Mouse (Mus musculus): ENCODE data around the gene Eepd1. TPM values are rescaled to one million over a fixed set of nuclear protein-coding genes. Genes with fewer than 3 reads are reported as not detected.

The Eepd1 gene
- polyA plus RNA-seq, 1 experiment: 9.0 TPM

DNA sequence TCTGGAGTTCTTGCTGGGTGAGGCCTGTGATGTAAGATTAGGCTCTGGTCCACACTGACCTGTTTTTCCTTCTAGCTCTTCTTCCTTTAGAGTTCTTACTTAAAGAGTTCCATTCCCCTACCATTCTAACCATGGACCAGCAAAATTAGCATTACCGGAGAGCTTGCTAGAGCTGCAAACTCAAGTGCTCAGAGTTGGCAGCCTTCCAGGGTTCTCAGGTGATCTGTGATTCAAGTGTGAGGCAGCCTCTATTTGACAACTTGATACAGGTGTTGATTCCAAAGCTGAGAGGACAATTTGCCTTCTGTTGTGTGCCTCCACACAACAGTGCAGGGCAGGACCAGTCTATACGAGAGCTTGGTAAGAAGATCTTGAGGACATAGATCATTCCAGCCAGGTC lies 31.7 kb downstream of the Eepd1 start:
- TF ChIP-seq CTCF (IDR thresholded peaks at IDR 0.05; ENCODE audit: control insufficient read depth, insufficient read depth, low read length) (no peak), POLR2A (IDR thresholded peaks at IDR 0.05; ENCODE audit: borderline replicate concordance, control insufficient read depth, low read depth, low read length) (no peak)
- WGBS: 87% methylated on average over 2 of the region's 2 CpGs
- no peak overlapping the region for H3K27ac ChIP-seq (ENCODE audit: control insufficient read depth, insufficient read depth, low read depth, low read length, poor library complexity)
- no peaks in the 10 kb centered on the region; the same call in 1 of the 2 replicates for H3K4me1 ChIP-seq (ENCODE audit: control insufficient read depth, insufficient read depth, low read length)
- H3K4me3 ChIP-seq (replicated peaks; ENCODE audit: control insufficient read depth, low read depth, low read length): no peak overlapping the region

- Histone ChIP-seq H3K4me3 (replicated peaks; ENCODE audit: control insufficient read depth, low read depth, low read length) (no peak overlapping the region), H3K27ac (ENCODE audit: control insufficient read depth, insufficient read depth, low read depth, low read length, poor library complexity) (no peak overlapping the region), H3K4me1 (ENCODE audit: control insufficient read depth, insufficient read depth, low read length) (no peaks in the 10 kb centered on the region; the same call in 1 of the 2 replicates)
- WGBS: 74% methylated on average over 3 of the region's 3 CpGs
- TF ChIP-seq CTCF (IDR thresholded peaks at IDR 0.05; ENCODE audit: control insufficient read depth, insufficient read depth, low read length): no peak
- no peak for TF ChIP-seq POLR2A (IDR thresholded peaks at IDR 0.05; ENCODE audit: borderline replicate concordance, control insufficient read depth, low read depth, low read length)
Measured at GRCm38 (mm10) chr9:25513556-25513955, 32.2 kb downstream of the Eepd1 start.

- WGBS: 74% methylated on average over 7 of the region's 7 CpGs
- Histone ChIP-seq H3K27ac (ENCODE audit: control insufficient read depth, insufficient read depth, low read depth, low read length, poor library complexity) (no peak overlapping the region), H3K4me3 (replicated peaks; ENCODE audit: control insufficient read depth, low read depth, low read length) (no peak overlapping the region), H3K4me1 (ENCODE audit: control insufficient read depth, insufficient read depth, low read length) (no peaks in the 10 kb centered on the region)
- TF ChIP-seq POLR2A (IDR thresholded peaks at IDR 0.05; ENCODE audit: borderline replicate concordance, control insufficient read depth, low read depth, low read length) (no peak), CTCF (IDR thresholded peaks at IDR 0.05; ENCODE audit: control insufficient read depth, insufficient read depth, low read length) (no peak)
Measured at GRCm38 (mm10) chr9:25516640-25517039, 35.3 kb downstream of the Eepd1 start.

- Histone ChIP-seq H3K4me1 (ENCODE audit: control insufficient read depth, insufficient read depth, low read length) (no peaks in the 10 kb centered on the region), H3K27ac (ENCODE audit: control insufficient read depth, insufficient read depth, low read depth, low read length, poor library complexity) (no peak overlapping the region), H3K4me3 (replicated peaks; ENCODE audit: control insufficient read depth, low read depth, low read length) (no peak overlapping the region)
- 86% methylated on average over 4 of the region's 4 CpGs for WGBS
- TF ChIP-seq POLR2A (IDR thresholded peaks at IDR 0.05; ENCODE audit: borderline replicate concordance, control insufficient read depth, low read depth, low read length): no peak
- no peak for TF ChIP-seq CTCF (IDR thresholded peaks at IDR 0.05; ENCODE audit: control insufficient read depth, insufficient read depth, low read length)
Measured at GRCm38 (mm10) chr9:25517982-25518381, 36.6 kb downstream of the Eepd1 start.

- Histone ChIP-seq H3K4me1 (ENCODE audit: control insufficient read depth, insufficient read depth, low read length) (no peaks in the 10 kb centered on the region), H3K4me3 (replicated peaks; ENCODE audit: control insufficient read depth, low read depth, low read length) (no peak overlapping the region), H3K27ac (ENCODE audit: control insufficient read depth, insufficient read depth, low read depth, low read length, poor library complexity) (no peak overlapping the region)
- WGBS: 67% methylated on average over 6 of the region's 6 CpGs
- TF ChIP-seq POLR2A (IDR thresholded peaks at IDR 0.05; ENCODE audit: borderline replicate concordance, control insufficient read depth, low read depth, low read length): no peak
- no peak for TF ChIP-seq CTCF (IDR thresholded peaks at IDR 0.05; ENCODE audit: control insufficient read depth, insufficient read depth, low read length)
Measured at GRCm38 (mm10) chr9:25519193-25519592, 37.8 kb downstream of the Eepd1 start.

DNA sequence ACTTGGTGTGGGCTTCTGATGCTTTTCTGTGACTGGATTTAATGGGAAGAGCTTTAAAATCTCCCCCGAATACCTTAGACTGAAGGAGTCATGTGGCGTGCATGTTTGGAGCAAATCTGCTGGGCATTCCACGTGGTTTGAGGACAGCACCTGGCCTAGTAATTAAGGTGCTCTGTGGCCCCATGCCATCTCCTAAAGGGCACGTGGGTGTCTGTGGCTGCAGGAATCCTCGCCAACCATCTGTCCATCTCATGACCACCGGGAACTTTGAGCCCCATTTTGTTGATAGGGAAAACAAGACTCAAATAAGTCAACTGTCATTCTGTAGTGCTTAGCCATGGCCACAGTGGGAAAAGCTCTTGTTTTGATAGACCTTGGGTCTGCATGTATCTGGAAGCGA lies 39.5 kb downstream of the Eepd1 start:
- H3K4me1 ChIP-seq (ENCODE audit: control insufficient read depth, insufficient read depth, low read length): no peaks in the 10 kb centered on the region
- no peak overlapping the region for H3K4me3 ChIP-seq (replicated peaks; ENCODE audit: control insufficient read depth, low read depth, low read length)
- no peak overlapping the region for H3K27ac ChIP-seq (ENCODE audit: control insufficient read depth, insufficient read depth, low read depth, low read length, poor library complexity)
- TF ChIP-seq CTCF (IDR thresholded peaks at IDR 0.05; ENCODE audit: control insufficient read depth, insufficient read depth, low read length): no peak
- no peak for TF ChIP-seq POLR2A (IDR thresholded peaks at IDR 0.05; ENCODE audit: borderline replicate concordance, control insufficient read depth, low read depth, low read length)
- 87% methylated on average over 7 of the region's 7 CpGs for WGBS

DNA sequence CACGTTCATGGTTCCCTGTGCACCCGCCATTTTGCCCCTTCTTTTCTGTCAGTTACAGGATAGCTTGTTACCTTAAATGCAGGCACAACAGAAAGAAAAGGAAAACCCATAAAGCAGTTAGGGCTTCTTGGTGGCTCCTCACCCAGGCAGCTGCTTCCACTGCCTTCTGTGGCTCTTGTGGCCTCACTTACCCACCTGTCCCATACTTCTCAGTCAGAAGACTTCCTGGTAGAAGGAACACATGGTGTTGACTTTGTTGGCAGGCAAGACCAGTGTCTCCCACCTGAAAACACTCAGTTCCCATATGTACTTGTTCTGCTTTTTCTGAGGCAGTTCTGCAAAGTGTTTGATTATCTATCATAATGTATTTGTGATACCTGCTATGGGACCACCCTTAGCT lies 40.5 kb downstream of the Eepd1 start:
- H3K4me1 ChIP-seq (ENCODE audit: control insufficient read depth, insufficient read depth, low read length): no peaks in the 10 kb centered on the region
- H3K4me3 ChIP-seq (replicated peaks; ENCODE audit: control insufficient read depth, low read depth, low read length): no peak overlapping the region
- H3K27ac ChIP-seq (ENCODE audit: control insufficient read depth, insufficient read depth, low read depth, low read length, poor library complexity): no peak overlapping the region
- TF ChIP-seq CTCF (IDR thresholded peaks at IDR 0.05; ENCODE audit: control insufficient read depth, insufficient read depth, low read length) (no peak), POLR2A (IDR thresholded peaks at IDR 0.05; ENCODE audit: borderline replicate concordance, control insufficient read depth, low read depth, low read length) (no peak)
- WGBS: 71% methylated on average over 2 of the region's 2 CpGs

DNA sequence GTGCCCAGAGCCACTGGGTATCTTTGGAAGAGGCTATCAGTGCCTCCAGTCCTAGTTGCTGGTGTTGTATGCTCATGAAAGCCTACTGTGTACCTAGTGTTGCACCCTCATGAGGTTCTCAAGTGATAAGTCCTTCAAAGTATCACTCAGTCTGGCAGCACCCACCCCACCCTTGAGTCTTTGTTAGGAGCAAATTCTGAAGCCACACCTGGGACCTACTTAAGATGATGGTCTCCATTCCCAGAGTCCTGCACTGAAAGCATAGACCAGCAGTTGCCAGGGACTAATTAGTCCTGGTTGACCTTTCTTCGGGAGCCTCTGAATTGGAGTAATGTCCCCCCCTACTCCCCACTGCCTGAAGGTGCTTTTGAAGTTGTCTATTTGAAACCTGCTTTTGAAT lies 45.2 kb downstream of the Eepd1 start:
- Histone ChIP-seq H3K4me3 (replicated peaks; ENCODE audit: control insufficient read depth, low read depth, low read length) (no peak overlapping the region), H3K27ac (ENCODE audit: control insufficient read depth, insufficient read depth, low read depth, low read length, poor library complexity) (no peak overlapping the region), H3K4me1 (ENCODE audit: control insufficient read depth, insufficient read depth, low read length) (no peaks in the 10 kb centered on the region)
- 88% methylated on average over 1 of the region's 1 CpGs for WGBS
- TF ChIP-seq POLR2A (IDR thresholded peaks at IDR 0.05; ENCODE audit: borderline replicate concordance, control insufficient read depth, low read depth, low read length) (no peak), CTCF (IDR thresholded peaks at IDR 0.05; ENCODE audit: control insufficient read depth, insufficient read depth, low read length) (no peak)

DNA sequence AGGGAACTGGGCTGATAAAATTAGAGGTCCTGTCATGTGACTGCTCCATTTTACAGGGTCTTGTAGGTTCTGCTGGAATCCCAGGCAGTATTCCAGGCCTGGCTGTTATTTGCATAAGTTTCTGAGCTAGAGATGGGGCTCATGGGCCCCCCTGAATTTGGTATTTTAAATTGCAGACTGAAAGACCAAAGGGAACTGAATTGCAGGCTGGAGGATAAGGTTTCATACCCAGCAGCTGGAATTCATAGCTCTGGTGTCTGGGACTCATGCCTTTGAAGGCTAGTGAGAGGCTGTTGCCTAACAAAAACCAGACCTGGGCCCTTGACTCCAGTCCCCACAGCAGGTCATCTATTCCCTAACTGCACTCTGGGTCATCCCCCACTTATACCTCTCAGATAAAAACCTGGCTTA lies 45.6 kb downstream of the Eepd1 start:
- Histone ChIP-seq H3K4me1 (ENCODE audit: control insufficient read depth, insufficient read depth, low read length) (no peaks in the 10 kb centered on the region), H3K4me3 (replicated peaks; ENCODE audit: control insufficient read depth, low read depth, low read length) (no peak overlapping the region), H3K27ac (ENCODE audit: control insufficient read depth, insufficient read depth, low read depth, low read length, poor library complexity) (no peak overlapping the region)
- no peak for TF ChIP-seq POLR2A (IDR thresholded peaks at IDR 0.05; ENCODE audit: borderline replicate concordance, control insufficient read depth, low read depth, low read length)
- no peak for TF ChIP-seq CTCF (IDR thresholded peaks at IDR 0.05; ENCODE audit: control insufficient read depth, insufficient read depth, low read length)

All from bone marrow, adult 2 months (tissue).